Mouse (Mus musculus) gastrocnemius, postnatal 14 days (tissue): ENCODE data around the gene H2afj. TPM values are rescaled to one million over a fixed set of nuclear protein-coding genes. Genes with fewer than 3 reads are reported as not detected.

Experiments used
- DNase-seq: peaks from one replicate; pipeline ENCODE4 v3.0.0; 2021; ENCODE audit warnings: mixed read lengths
- intact Hi-C: fragments of 180-260 bp; cut with DNase I; formaldehyde crosslinking; loops from one replicate; pipeline ENCODE4 v1.15.1; 2025; ENCODE audit warnings: low total_unique reads
- total RNA-seq, 2 experiments: library from RNA; stranded (reverse); gene quantifications; 2 replicates each; pipeline ENCODE4 v1.2.3; 2021

H2afj gene
- total RNA-seq, 2 experiments from 2014 or later: 12.7 to 18.5 TPM

GRCm38 (mm10) chr6:136831712-136832111 is 23.7 kb downstream of the H2afj start:
- DNase-seq: no peak
- intact Hi-C loops: no loop called here

- DNase-seq: no peak
Observed at GRCm38 (mm10) chr6:136835352-136835751, 27.3 kb downstream of the H2afj start, which contains the start of gene Smco3. TSS of gene Smco3 (minus strand) at chr6:136835452.

GRCm38 (mm10) chr6:136837323-136837722 is 29.3 kb downstream of the H2afj start:
- no peak for DNase-seq
- intact Hi-C loops: no loop called here

More at GRCm38 (mm10) chr6:136835352-136835751, 27.3 kb downstream of the H2afj start, which contains the start of gene Smco3:
- intact Hi-C loops: no loop called here

- intact Hi-C loops: no loop called here
- no peak for DNase-seq
Observed at GRCm38 (mm10) chr6:136844903-136845302, 36.9 kb downstream of the H2afj start.

- intact Hi-C loops: no loop called here
- DNase-seq: no peak
Observed at GRCm38 (mm10) chr6:136845706-136846480, 37.8 kb downstream of the H2afj start.

GRCm38 (mm10) chr6:136847267-136847666 is 39.2 kb downstream of the H2afj start:
- intact Hi-C loops: no loop called here

GRCm38 (mm10) chr6:136847790-136848189 is 39.7 kb downstream of the H2afj start:
- peak; percentile 56 for DNase-seq
- intact Hi-C loops: no loop called here

More at GRCm38 (mm10) chr6:136847267-136847666, 39.2 kb downstream of the H2afj start:
- no peak for DNase-seq

- no peak for DNase-seq
- intact Hi-C loops: no loop called here
Observed at GRCm38 (mm10) chr6:136848399-136848798, 40.4 kb downstream of the H2afj start.

- DNase-seq: no peak
- intact Hi-C loops: no loop called here
Observed at GRCm38 (mm10) chr6:136848971-136849370, 40.9 kb downstream of the H2afj start.

GRCm38 (mm10) chr6:136850267-136850666 is 42.2 kb downstream of the H2afj start:
- DNase-seq: no peak
- intact Hi-C loops: no loop called here

GRCm38 (mm10) chr6:136852348-136852747 is 44.3 kb downstream of the H2afj start:
- intact Hi-C loops: no loop called here
- DNase-seq: no peak

GRCm38 (mm10) chr6:136852762-136853161 is 44.7 kb downstream of the H2afj start:
- DNase-seq: no peak
- intact Hi-C loops: no loop called here

GRCm38 (mm10) chr6:136854361-136854781 is 46.3 kb downstream of the H2afj start:
- no peak for DNase-seq
- intact Hi-C loops: no loop called here

GRCm38 (mm10) chr6:136855183-136855582 is 47.1 kb downstream of the H2afj start:
- intact Hi-C loops: no loop called here

GRCm38 (mm10) chr6:136856071-136856636 is 48.1 kb downstream of the H2afj start:
- intact Hi-C loops: no loop called here
- DNase-seq: no peak

More at GRCm38 (mm10) chr6:136855183-136855582, 47.1 kb downstream of the H2afj start:
- DNase-seq: no peak

- intact Hi-C loops: no loop called here
- no peak for DNase-seq
Observed at GRCm38 (mm10) chr6:136857186-136857872, 49.3 kb downstream of the H2afj start, which contains the start of gene Art4. TSS of gene Art4 (minus strand) at chr6:136857733.

GRCm38 (mm10) chr6:136857873-136858260 is 49.8 kb downstream of the H2afj start:
- intact Hi-C loops: no loop called here
- no peak for DNase-seq

- no peak for DNase-seq
- intact Hi-C loops: no loop called here
Observed at GRCm38 (mm10) chr6:136858420-136858819, 50.4 kb downstream of the H2afj start.
